Mouse (Mus musculus): ENCODE data around the gene Vill.

Vill gene

DNA sequence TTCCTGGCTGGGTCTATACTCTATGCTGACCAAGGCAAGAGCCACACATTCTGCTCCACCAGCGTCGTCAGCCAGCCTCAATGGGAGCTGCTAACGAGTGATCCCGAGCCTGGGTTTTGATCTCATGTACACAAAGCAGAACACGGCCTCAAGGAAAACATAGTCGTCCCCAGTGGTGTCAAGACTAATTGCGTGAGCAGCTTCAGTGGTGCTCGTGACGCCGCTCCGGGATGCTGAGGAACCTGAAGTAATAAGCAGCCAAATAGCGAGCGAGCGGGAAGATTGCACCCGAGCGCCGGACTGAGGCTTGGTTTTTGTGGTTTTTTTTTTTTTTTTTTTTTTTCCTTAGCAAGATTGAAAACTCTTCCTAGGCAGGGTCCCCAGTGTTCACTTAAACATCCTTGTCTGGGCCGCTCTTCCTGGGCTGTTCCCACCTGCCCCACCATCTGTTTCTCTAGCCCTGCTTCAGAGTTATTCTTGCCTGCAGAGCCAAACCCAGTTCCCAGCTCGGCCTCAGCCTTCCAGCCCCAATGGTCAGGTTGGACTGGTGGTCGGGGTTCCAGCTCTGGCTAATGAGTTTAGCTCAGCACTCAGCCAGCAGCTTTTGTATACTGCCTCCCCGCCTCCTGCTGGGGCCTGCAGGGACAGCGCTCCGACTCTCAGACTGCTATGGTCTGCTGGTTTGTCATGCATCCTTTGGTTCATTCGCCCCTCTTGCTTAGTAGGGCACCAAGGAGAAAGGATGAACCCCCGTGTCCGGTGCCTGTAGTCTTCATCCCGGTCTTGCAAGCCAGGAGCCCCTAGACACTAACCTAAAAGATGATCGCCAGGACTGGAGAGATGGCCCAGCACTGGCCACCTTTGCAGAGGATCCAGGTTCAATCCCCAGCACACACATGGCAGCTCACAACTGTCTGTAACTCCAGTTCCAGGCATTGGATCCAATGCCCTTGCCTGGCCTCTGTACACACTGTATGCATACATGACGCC, 17.6 kb upstream of the Vill start:
- no peak for DNase-seq

DNA sequence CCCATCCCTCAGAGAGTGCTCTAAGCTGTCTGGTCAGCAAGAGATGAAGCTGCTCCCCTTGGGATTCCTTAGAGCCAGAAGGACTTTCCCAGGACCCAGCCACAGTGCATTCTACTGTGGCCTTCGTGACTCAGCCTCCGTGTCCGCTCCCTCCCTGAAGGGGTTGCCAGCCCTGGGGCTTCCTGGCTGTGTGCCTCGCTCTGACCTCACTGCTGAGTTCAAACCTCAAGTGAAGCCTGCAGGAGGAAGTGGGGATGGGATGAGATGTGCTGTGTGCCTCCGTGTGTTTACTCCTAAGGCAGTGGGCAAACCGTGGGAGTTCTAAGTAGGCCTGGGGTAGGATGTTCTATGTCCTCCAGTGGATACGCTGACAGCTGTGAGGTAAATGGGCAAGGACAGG, 16.7 kb upstream of the Vill start:
- no peak for DNase-seq

GRCm38 (mm10) chr9:119037076-119037730, 15.4 kb upstream of the Vill start:
- DNase-seq, result no peak

DNA sequence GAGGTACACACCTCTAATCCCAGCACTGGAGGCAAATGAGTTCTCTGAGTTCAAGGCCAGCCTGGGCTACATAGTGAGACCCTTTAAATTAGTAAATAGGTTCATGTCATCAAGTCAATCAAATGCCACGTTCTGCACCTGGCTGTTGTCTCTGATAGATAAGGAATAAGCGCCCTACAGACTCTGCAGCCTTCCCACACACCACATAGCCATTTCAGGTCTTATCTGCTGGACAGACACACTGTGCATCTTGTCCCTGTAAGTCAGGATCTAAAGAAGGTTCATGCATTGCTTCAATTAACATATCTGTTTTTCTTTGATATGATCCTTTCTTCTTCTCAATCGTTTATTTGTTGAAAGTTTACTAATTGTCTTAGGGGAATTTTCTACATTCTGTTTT, 14.0 kb upstream of the Vill start:
- DNase-seq, result no peak

DNA sequence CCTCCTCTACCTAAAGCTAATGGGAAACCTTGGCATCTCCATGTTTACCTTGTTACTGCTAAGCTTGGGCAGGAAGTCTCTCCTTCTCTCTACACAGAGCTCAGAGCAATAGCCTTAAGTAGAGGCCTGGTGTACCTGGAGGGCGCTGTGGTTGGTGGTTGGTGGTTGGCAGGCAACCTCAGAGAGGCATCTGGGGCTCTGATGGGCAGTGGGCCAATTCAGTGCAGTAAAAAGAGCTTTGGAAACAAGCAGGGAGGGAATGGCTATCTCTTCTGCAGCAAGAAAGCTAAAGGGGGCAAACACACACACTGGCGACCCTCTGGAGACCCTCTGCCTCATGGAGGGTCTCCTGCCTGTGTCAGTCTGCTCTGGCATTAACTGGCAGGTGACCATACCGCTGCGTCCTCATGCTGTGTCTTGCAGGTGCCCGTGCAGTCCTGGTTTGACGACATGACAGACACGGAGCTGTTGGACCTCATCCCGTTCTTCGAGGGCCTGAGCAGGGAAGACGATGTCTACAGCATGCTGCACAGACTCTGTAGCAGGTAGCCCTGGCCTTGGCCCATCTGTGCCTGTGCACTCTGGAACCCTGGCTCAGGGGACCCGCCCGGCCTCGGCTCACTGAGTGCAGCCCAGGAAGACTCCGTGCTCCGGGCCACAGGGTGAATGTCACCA, 12.3 kb upstream of the Vill start:
- DNase-seq, result no peak

DNA sequence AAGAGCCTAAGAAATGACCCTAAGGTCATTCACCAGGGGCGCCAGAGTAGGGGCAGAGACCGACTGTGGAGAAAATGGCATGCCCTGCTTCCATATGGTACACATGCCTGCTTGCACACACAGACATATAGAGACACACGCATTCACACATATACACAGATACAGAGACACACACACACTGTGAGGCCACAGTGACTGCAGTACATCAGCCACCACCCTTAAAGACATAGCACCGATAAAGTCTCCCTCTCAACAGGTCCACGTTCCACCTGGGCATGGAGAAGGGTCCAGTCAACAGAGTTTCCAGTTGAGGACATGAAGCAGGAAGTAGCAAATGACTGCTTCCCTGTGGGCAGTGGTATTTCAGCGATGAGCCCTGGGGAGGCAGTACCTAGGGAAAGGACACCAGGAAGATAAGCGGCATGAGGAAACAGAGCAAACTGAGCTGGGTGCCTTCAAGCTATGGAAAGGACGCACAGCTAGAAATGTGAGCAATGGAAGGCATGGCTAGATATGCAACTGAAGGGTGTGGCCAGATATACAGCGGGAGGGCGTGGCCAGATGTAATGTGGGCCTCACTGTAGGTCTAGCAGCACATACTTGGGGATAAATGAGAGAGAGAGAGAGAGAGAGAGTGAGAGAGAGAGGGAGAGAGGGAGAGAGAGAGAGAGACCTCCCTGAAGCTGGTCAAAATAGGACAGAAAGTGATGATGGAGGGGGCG, 4.2 kb upstream of the Vill start:
- no peak for DNase-seq

- no peak for DNase-seq
Observed at GRCm38 (mm10) chr9:119051158-119051557, 1.4 kb upstream of the Vill start.

DNA sequence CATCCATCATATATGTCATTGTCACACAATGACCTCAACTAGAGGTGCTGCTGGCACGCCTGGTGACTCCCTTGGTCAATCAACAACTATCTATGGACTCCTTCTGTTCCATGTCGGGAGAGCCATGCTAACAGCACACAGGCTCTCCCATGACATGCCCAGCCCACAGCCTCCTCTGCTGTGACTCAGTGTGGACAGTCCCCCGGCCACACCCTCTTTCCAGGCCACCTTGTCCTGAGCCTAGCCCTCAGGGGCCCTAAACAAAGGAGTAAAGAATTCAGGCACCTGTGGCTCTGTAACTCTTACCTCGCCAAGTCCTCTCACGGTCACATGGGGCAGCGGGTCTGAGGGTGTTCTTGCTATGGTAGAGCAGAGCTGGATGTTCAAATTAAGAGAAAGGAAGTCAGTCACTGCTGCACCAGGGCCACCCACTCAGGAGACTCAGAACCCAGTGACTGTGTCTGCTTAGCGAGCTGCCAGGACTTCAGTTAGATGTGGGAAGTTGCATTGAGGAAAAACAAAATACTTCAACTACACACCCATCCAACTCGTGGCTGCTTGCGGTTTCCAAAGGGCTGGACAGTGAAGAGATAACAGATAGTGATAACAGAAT, 1.5 kb downstream of the Vill start:
- DNase-seq, result no peak

DNA sequence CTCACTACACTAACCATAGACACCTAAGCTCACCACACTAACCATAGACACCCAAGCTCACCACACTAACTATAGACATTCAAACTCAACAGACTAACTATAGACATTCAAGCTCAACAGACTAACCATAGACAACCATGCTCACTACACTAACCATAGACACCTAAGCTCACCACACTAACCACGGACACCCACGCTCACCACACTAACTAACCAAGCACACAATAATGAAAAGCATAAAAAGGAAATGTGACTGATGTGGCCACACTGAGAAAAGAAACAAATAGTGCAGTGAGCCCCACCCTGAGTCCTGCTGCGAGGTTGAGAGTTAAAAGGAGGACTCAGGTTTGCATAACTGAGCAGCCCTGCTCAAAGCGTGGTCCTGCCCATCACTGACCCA, 2.8 kb downstream of the Vill start:
- no peak for DNase-seq

- DNase-seq, result no peak
Observed at GRCm38 (mm10) chr9:119058245-119058644, 5.7 kb downstream of the Vill start.

GRCm38 (mm10) chr9:119060701-119061100, 8.1 kb downstream of the Vill start:
- no peak for DNase-seq

- DNase-seq, result no peak
Observed at GRCm38 (mm10) chr9:119063036-119063644, 10.6 kb downstream of the Vill start.

- DNase-seq, result no peak
Observed at GRCm38 (mm10) chr9:119064296-119064695, 11.7 kb downstream of the Vill start.

DNA sequence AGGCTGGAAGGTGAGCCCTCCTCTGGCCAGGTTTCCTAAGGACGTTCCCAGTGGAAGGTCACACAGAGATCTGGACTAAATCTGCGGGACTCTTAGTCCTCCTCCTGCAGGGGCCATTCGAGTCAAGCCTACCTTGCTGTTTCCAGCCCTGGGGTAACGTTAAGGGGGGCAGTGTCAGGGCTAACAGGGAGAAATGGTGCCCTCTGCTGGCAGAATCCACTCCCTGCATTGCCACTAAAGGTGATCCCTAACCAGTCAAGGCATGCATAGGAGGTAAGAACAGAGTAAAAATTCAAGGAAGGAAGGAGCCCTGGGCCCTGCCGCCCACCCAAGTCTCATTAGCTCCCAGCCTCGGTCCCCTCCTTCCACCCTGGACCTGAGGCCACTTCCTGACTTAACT, 15.0 kb downstream of the Vill start:
- DNase-seq, result peak; percentile 38 to 42

DNA sequence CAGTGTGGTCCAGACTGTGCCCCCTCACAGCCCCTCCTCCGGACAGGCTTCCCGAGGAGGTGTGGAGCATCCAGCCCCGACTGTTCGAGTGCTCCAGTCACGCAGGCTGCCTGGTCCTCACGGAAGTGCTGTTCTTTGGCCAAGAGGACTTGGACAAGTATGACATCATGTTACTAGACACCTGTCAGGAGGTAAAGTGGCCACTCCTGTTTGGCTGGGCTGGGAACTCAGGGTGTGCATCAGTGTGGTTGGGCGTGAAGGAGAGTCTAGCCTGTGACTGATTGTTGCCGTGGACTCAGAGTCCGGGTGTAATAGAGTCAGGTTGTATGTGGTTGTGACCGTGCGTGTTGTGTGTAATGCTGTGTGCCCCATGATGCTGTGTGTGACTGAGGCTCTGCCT, 15.7 kb downstream of the Vill start:
- no peak for DNase-seq

DNA sequence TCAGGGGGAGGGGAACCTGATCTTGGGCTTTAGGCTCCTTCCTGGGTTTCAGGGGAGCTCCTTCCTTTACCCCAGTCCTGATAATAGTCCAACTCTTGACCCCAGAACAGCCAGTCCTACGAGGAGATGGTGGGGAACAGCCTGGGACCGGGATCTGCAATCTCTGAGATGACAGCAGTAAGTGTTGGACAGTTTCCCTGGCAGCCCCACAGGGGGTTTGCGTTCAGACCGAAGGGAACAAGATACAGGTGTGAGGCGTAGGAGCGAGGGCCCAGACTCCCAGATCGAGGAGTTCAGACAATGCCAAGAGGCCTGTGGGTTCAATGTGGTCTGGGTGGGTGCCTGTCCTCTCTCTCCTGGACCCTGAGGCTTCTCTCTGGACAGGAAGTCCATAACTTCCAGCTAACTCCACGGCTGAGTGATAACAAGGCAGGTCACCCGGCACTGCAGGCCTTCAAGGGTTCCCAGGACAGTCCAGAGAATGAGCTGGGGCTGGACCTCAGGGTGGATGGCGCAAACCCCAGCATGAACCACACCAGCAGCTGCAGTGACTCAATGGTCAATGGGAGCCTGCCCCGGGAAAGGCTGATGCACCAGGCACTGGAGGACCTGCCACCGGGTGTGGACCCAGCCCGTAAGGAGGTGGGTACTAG, 17.7 kb downstream of the Vill start:
- no peak for DNase-seq

DNA sequence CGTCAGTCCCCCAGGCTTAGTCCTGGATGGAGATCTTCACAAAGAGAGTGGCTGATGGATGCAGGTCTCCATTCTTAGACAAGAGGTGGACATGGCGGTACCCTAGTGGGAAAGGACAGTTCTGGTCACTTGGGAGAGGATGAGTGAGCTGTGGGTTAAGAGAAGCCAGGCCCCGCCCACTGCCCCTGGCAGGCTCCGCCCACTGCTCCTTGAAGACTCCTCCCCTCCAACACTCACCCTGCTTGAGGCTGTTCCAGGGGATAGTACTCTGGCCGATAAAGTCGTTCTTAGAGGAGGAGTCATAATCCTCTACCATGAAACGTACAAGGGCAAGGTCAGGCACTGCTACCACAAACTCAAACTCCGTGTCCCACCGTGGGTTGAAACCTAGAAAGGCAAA, 19.2 kb downstream of the Vill start:
- DNase-seq, result no peak

- no peak for DNase-seq
Observed at GRCm38 (mm10) chr9:119073184-119073895, 20.8 kb downstream of the Vill start.

DNA sequence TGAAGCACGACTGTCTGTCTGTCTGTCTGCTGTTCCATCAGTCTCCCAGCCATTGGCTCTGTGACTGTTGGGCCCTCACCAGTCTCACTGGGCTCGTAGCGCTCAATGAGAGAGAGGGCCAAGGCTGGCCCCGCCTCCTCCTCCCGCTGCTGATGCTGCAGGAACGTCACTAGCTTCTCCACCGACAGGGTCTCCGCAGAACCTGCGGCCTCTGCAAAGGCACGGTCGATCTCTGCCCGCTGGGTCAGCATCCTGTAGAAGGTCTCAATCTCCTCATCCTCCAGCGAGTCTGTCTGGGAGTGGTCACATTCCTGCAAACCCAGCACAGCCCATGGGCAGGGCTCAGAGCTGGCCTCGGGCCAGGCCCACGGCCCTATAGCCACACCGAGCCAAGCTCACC, 23.1 kb downstream of the Vill start:
- no peak for DNase-seq

GRCm38 (mm10) chr9:119080040-119080675, 27.6 kb downstream of the Vill start:
- DNase-seq, result no peak
